Mouse (Mus musculus) bone marrow, adult 2 months (tissue): Measurements from ENCODE around the gene Gm6803.
"Not testable (repeated sequence)": the region's sequence is repeated elsewhere in the genome, so short reads cannot be mapped to it uniquely, and the experiment has no call there.

Source experiments
- CTCF ChIP-seq: fragments of 200-500 bp; IDR thresholded peaks from 2 replicates; pipeline ENCODE4 v1.5.1; 2011; ENCODE audit warnings: low read length, control low read depth; ENCODE audit not compliant: control insufficient read depth, insufficient read depth
- POLR2A ChIP-seq: fragments of 200-500 bp; IDR thresholded peaks from 2 replicates; pipeline ENCODE4 v1.6.1; 2011; ENCODE audit warnings: low read depth, mild to moderate bottlenecking, control low read depth, low read length, borderline replicate concordance; ENCODE audit not compliant: control insufficient read depth

- TF ChIP-seq CTCF, POLR2A: not testable (repeated sequence)
These were observed 13.7 kb upstream of the Gm6803 start for GRCm38 (mm10) chr12:88032250-88032649.
